Mouse (Mus musculus) bone marrow macrophage, adult 2 months (primary cell): ENCODE data around the gene Fosb.

Source experiments
- CTCF ChIP-seq: IDR thresholded peaks from 2 replicates; pipeline ENCODE4 v1.5.1; 2012; ENCODE audit warnings: low read depth, mild to moderate bottlenecking, low read length, moderate library complexity
- POLR2A ChIP-seq: IDR thresholded peaks from 2 replicates; pipeline ENCODE4 v1.6.1; 2012; ENCODE audit warnings: mild to moderate bottlenecking, low read depth, low read length, borderline replicate concordance

GRCm38 (mm10) chr7:19357381-19358375 is 47.8 kb upstream of the Fosb start:
- TF ChIP-seq POLR2A: no peak
- TF ChIP-seq CTCF: no peak
